Mouse (Mus musculus): ENCODE measurements around the gene Serpini1.

GRCm38 (mm10) chr3:75611019-75611418, 53.7 kb downstream of the Serpini1 start:
- TF ChIP-seq CTCF (IDR thresholded peaks at IDR 0.05; ENCODE audit: borderline replicate concordance, insufficient read depth, low read depth, low read length) (no peak), POLR2A (IDR thresholded peaks at IDR 0.05; ENCODE audit: borderline replicate concordance, insufficient read depth, low read length) (no peak)

Measured in cerebellum, adult 2 months (tissue).